Mouse (Mus musculus): Measurements from ENCODE around the gene Pigx.

Pigx gene

DNA sequence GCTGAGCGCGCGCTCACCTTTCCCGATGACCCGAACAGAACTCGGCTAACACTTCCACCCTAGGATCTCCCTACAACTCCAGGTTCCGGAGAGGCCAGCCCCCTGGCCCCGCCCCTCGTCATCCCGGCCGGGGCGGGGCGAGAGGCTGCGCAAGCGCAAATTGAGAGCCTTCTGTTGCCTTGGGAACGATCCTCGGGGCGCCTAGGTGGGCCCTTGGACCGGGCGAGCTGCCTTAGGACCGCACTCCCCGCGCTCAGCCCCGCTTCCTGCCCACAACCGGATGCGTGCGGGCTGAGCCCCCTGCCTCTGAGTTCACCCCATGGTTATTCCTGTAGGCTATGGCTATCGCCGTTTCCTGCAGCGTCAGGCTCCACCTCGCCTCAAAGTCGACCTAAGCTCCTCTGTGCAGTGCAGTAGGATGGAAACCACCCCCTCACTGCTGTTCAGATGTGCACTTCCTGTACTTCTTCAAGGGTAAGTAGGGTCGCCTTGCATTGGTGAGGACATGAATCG lies at the start of gene Pigx, which contains the start of gene Cep19:
TSS of gene Pigx (minus strand) at position 103 of the 513 bp plus-strand sequence.
TSS of gene Cep19 (plus strand) at position 163 of the 513 bp plus-strand sequence.
- DNase-seq, result peak; percentile 92

DNA sequence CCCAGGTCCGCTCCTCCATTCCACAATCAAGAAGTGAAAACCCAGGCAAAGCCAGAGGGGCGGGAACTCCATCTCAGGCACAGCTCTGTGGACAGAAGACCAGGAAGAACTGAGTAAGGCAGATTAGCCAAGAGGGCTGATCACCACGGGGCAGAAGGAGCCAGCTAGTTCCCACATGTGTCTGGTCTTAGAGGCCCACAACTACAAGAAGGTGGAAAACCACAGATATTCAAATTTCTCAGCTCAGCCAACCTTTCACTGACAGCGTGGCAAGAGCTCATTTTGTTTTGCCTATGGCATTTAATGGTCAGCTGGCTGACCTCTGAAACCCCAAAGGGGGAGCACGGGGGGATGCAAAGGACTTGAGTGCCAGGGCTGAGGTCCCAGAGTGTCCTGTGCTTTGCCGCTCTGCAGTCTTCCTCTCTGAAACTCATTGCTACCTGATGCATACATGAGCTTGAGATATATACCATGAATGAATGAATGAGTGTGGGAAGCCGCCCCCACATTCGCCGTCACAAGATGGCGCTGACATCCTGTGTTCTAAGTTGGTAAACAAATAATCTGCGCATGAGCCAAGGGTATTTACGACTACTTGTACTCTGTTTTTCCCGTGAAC lies 48.2 kb upstream of the Pigx start:
- no peak for DNase-seq

DNA sequence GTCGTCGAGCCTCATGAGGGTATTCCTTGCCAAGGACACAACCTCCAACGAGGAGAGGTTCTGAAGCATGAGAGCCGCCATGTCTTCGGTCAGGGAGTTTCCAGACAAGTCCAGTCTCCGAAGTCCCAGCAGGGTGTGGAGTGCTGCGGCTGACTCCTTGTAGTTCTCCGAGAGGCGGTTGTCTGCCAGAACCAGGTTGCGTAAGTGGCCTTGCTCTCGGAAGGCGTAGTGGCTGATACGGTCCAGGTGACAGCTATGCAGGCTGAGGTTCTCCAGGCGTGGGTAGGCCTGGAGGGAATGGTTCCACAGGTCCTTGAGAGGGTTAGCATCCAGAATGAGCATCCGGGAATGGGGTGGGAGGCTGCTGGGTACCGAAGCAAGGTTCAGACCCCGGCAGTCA lies 45.1 kb upstream of the Pigx start:
- DNase-seq, result peak; percentile 19

- peak; percentile 54 for DNase-seq
Measured at GRCm38 (mm10) chr16:32143766-32144165, 44.2 kb upstream of the Pigx start.

DNA sequence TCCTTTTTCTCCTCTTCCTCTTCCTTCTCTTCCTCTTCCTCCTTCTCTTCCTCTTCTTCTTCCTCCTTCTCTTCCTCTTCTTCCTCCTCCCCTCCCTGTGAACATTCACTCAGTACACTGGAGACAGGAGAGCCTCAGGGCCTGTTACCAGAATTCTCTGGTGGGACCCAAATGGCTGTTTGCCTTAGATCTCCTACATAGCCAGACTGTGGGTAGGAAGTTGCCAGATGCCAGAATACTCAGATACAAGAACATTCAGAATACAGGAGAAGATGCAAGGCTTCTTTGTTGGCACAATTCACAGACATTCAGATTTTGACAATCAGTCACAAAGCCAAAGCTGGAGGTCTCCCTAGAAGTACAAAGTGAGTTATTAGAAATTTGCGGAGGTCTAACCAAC lies 39.4 kb upstream of the Pigx start:
- DNase-seq, result no peak

GRCm38 (mm10) chr16:32135842-32136357 lies 36.4 kb upstream of the Pigx start:
- DNase-seq, result no peak

- DNase-seq, result no peak
Measured at GRCm38 (mm10) chr16:32133148-32133547, 33.6 kb upstream of the Pigx start.

DNA sequence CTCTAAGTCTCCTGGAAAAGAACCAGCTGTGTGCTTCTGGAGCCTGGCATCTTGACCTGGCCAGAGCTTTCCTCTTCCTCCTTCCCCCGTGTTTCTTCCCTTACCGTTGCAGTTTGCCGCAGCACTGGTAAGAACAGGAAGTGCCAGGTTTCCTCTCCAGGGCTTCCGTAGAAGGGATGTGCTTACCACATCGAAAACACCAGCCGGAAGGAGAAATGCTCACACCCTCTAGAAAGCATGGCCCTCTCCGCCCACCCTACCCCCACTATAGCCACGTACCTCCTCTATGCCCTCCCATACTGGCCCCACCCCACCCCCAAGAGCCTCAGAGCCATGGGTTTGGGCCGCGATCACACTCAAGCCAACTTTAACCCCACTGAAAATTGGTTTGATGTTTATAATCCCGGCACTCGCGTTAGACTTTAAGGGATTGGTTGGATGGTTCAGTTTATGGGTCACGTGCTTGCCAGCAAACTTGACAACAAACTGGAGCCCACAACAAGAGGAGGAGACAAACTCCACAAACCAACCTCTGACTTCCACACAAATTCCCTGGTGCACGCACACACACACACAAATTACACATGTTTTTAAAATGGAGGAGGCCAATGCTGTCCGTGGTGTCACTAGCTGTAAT lies 30.8 kb upstream of the Pigx start:
- no peak for DNase-seq

DNA sequence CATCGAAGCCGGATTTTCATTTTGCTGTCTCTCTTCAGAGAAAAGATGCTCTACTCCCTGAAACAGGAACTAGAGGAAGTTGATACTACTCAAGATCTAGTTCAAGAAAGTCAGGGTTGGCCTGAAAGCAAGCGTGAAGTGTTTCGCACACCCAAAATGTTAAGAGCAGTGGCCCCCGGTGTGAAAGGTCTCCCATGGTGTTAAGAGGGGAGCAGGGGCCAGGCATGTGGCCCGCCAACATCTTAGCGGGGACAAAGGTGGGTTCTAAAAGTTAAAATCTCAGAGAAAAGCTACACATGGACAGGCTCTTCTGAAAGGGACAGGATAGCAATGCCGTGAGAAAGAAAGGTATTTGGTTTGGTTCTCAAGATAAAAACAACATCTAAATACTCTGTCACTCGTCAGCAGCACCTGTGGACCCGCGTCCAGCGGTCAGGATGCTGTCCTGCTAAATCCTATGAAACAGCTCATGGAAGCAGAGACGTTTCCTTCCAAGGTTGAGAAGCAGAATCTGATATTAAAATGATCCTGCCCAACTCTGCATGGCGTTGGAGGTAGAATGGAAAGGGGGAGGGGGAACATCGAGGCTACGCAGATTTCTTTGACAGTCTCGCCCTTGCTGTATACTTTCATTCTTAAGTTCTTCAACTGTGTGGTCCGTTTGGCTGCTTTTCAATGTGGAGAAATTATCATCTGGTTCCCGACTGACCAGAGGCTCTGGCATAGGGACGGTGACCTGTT lies 30.1 kb upstream of the Pigx start:
- DNase-seq, result no peak

- no peak for DNase-seq
Measured at GRCm38 (mm10) chr16:32127046-32127445, 27.5 kb upstream of the Pigx start.

DNA sequence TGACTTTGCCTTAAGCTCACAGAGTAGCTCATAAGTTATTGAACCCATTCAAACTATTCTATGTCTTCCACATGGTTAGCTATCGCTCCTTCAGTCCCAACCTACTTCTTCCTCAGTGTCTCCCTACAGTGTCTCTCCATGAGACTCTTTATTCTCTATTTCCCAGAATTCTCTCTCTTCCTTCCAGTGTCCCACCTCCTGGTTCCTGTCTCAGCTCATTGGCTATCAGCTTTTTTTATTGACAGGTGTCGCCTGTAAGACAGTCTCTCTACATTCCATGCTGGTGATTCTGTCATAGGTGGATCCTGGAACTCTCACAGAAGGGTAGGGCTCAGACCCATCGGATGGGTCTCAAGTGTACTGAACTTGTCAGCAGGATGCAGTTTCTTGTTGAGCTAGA lies 25.8 kb upstream of the Pigx start:
- no peak for DNase-seq

GRCm38 (mm10) chr16:32124444-32125335 lies 25.1 kb upstream of the Pigx start:
- DNase-seq, result no peak

DNA sequence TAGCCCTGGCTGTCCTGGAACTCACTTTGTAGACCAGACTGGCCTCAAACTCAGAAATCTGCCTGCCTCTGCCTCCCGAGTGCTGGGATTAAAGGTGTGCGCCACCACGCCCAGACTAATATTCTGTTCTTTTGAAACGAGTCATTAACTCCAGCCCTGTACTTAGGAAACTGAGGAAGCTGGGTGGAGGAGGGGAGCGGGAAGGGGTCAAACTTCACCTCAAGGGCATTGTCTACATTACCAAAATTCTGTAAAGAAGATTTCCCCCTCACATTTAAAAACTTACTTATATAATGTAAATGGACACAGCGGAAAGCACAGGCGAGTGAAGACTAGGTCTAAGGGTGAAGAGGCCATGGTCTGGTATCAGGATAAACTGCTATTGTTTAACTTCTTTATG lies 24.5 kb upstream of the Pigx start:
- no peak for DNase-seq

DNA sequence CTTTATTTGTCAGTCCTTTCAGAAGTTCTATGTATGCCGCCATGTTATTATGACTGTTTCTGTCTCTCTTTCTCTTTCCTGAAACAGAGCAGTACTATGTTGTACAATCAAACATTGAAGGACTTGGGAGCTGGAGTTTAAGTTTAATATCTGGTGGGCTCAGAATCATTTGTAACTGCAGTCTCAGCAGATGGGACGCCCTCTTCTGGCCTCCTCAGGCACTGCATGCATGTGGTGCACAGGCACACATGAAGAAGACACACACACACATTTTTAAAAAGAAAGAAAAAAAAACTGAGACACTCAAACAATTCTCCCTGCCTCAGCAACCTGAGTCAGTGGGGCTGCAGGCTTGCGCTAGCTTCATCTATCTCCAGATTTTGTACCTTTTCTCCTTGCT lies 20.9 kb upstream of the Pigx start:
- DNase-seq, result no peak

DNA sequence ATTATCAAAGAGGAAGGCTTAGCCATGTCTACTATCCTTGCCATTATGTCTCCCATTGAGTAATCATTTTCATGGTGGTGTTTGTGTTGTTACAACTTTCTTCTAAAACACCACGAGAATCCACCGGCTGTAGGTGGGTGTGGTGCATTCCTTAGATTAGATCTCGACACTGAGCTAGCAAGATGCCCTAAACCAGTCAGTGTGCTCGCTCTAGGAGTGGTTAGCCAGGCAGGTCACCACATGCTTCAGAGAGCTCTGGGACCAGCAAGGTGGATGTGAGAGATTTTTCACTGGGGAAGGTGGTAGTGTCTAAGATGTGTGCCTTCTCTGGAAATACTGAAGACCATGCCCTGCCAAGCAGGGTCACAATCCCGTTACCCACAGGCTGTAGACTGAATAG lies 16.6 kb upstream of the Pigx start:
- no peak for DNase-seq

GRCm38 (mm10) chr16:32115781-32116180 lies 16.2 kb upstream of the Pigx start:
- no peak for DNase-seq

DNA sequence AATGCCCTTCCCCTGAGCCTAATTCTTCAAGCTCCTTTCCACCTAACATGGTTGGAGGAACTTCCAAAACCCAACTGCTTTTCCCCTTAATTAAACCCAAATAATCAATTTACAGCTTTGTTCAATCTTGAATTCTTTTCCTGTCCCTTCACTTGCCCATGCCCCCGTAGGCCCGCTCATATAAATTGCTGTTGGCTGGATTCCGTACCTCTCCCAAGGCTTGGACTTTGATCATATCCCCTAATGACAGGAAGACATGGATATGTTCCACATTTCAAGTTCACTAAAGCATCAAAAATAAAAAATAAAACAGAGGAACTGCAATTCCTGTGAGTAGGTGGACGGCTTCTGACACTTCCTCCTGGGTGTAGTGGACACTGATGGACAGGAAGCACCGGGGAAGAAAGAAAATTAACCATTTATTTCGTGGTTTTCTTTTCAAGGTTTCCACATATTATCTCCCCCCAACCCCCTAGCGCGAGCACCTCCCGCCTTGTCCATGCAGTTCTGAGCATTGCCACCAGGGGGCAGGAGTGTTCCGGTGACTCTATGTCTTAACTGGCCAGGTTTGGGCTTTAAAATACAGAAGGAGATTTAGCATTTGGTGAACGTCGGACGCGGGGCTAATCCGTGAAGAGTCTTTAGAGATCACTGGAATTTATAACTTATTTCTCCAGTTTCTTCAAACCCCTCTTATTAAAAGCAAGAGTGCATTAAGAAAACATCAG lies 15.6 kb upstream of the Pigx start:
- peak; percentile 69 for DNase-seq

DNA sequence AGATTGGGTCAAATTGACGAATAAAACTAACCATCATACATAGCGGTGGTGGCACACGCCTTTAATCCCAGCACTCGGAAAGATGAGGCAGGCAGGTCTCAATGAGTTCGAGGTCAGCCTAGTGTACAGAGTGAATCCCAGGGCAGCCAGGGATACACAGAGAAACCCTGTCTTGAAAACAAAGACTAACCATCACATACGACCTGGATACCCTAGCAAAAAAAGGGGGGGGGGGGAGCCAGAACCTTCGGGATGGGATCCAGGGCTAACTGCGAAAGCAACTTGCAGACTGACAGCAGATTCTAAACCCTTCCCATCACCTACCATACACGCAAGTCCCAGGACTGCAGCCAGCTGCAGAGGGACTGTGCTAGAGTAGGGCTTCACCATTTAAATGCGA lies 14.9 kb upstream of the Pigx start:
- DNase-seq, result no peak

GRCm38 (mm10) chr16:32113541-32114218 lies 14.1 kb upstream of the Pigx start:
- peak; percentile 19 for DNase-seq

DNA sequence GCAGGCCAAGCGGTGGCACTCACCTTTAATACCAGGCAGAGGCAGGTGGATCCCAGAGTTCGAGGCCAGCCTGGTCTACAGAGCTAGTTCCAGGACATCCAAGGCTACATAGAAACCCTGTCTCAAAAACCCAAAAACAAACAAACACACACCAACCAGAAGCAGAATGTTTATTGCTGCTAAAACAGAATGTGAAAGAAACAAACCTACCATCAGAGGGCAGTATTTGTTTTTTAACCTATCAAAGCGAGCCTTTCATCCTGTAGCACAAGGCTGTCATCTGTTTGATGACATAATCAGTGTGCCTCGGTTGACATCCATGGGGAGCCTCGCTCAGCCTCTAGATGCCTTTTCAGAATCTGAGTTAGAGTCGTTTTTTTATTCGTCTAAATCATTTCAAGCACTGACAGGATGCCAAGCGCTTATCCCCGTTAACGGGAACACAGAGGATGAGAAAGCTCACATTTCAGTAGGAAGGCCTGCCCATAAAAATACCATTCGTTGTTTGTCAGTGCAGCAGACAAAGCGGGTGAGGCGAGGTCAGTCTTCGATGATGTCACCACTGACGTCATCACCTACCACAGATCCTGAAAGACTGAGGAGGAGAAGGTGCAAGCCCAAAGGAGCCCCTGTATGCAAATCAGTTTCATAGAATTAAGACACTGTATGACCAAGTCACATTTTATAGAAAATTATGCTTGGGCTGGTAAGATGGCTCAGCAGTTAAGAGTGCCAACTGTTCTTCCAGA lies 11.6 kb upstream of the Pigx start:
- DNase-seq, result no peak

- DNase-seq, result no peak
Measured at GRCm38 (mm10) chr16:32108578-32108977, 9.0 kb upstream of the Pigx start.
